Mouse (Mus musculus): ENCODE measurements around the gene Ccl17. TPM values are rescaled to one million over a fixed set of nuclear protein-coding genes. Genes with fewer than 3 reads are reported as not detected.
"Not testable (repeated sequence)": the region's sequence is repeated elsewhere in the genome, so short reads cannot be mapped to it uniquely, and the experiment has no call there.

Ccl17 gene
- polyA plus RNA-seq, 1 experiment = 0.64 TPM

DNA sequence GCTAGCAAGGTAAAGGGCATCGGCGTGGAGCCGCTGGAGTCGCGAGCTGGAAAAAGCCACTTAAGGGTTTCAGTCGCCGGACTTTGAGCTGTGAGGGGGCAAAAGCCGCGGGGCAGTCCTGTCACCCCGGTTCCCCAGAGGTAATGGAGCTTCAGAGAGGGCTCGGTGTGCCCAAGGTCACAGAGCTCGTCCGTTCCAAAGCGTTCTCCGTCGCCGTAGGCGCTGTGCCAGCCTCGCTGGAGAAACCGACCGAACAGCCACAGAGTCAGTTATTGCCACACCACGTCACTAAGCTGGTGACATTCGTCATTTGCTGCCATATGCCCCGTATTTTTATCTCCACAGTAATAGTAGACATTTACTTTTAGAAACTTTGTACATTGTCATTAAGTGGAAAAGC is 28.3 kb downstream of the Ccl17 start:
- DNase-seq = peak; percentile 89
- Histone ChIP-seq H3K36me3 (ENCODE audit: control insufficient read depth, insufficient read depth, low read length) (no peaks in the 10 kb centered on the region), H3K27ac (ENCODE audit: insufficient read depth, low read depth, low read length) (peak overlapping the region; percentile 99), H3K27me3 (replicated peaks; ENCODE audit: control insufficient read depth, insufficient read depth, low read length) (no peaks in the 10 kb centered on the region), H3K4me1 (ENCODE audit: control insufficient read depth, insufficient read depth, low read length) (peaks cover 15% of the 10 kb centered on the region), H3K4me3 (ENCODE audit: insufficient read depth, low read depth, low read length) (peak overlapping the region; percentile 89)
- no peak for TF ChIP-seq CTCF (conservative IDR thresholded peaks at IDR 0.05; ENCODE audit: insufficient read depth, insufficient read length, low read depth, low read length)
- TF ChIP-seq POLR2A (IDR thresholded peaks at IDR 0.05; ENCODE audit: low read depth, low read length) = no peak
- WGBS = under 1% methylated on average over 24 of the region's 24 CpGs

GRCm38 (mm10) chr8:94841183-94841582 is 30.9 kb downstream of the Ccl17 start:
- WGBS = 47% methylated on average over 2 of the region's 2 CpGs
- TF ChIP-seq CTCF (conservative IDR thresholded peaks at IDR 0.05; ENCODE audit: insufficient read depth, insufficient read length, low read depth, low read length) (no peak), POLR2A (IDR thresholded peaks at IDR 0.05; ENCODE audit: low read depth, low read length) (no peak)
- Histone ChIP-seq H3K4me1 (ENCODE audit: control insufficient read depth, insufficient read depth, low read length) (peaks cover 9% of the 10 kb centered on the region), H3K27me3 (replicated peaks; ENCODE audit: control insufficient read depth, insufficient read depth, low read length) (no peaks in the 10 kb centered on the region), H3K36me3 (ENCODE audit: control insufficient read depth, insufficient read depth, low read length) (0 out of 2 replicates have a peak, but pooled peaks cover 3% of the 10 kb centered on the region), H3K27ac (ENCODE audit: insufficient read depth, low read depth, low read length) (no peak overlapping the region), H3K4me3 (ENCODE audit: insufficient read depth, low read depth, low read length) (no peak overlapping the region)
- DNase-seq = no peak

GRCm38 (mm10) chr8:94850049-94850448 is 39.8 kb downstream of the Ccl17 start:
- Histone ChIP-seq H3K4me1 (ENCODE audit: control insufficient read depth, insufficient read depth, low read length) (no peaks in the 10 kb centered on the region), H3K4me3 (ENCODE audit: insufficient read depth, low read depth, low read length) (no peak overlapping the region), H3K36me3 (ENCODE audit: control insufficient read depth, insufficient read depth, low read length) (peaks cover 2% of the 10 kb centered on the region; the same call in 1 of the 2 replicates), H3K27me3 (replicated peaks; ENCODE audit: control insufficient read depth, insufficient read depth, low read length) (no peaks in the 10 kb centered on the region), H3K27ac (ENCODE audit: insufficient read depth, low read depth, low read length) (no peak overlapping the region)
- DNase-seq = no peak
- 80% methylated on average over 5 of the region's 5 CpGs for WGBS
- TF ChIP-seq CTCF (conservative IDR thresholded peaks at IDR 0.05; ENCODE audit: insufficient read depth, insufficient read length, low read depth, low read length) (no peak), POLR2A (IDR thresholded peaks at IDR 0.05; ENCODE audit: low read depth, low read length) (no peak)

GRCm38 (mm10) chr8:94854761-94855160 is 44.5 kb downstream of the Ccl17 start:
- not testable (repeated sequence) for H3K27me3 ChIP-seq (replicated peaks; ENCODE audit: control insufficient read depth, insufficient read depth, low read length); H3K27ac ChIP-seq (ENCODE audit: insufficient read depth, low read depth, low read length); H3K36me3 ChIP-seq (ENCODE audit: control insufficient read depth, insufficient read depth, low read length); DNase-seq; H3K4me1 ChIP-seq (ENCODE audit: control insufficient read depth, insufficient read depth, low read length); H3K4me3 ChIP-seq (ENCODE audit: insufficient read depth, low read depth, low read length)
- 93% methylated on average over 11 of the region's 11 CpGs for WGBS

GRCm38 (mm10) chr8:94857011-94857345 is 46.7 kb downstream of the Ccl17 start:
- 27% methylated on average over 5 of the region's 5 CpGs for WGBS
- DNase-seq = no peak
- Histone ChIP-seq H3K4me1 (ENCODE audit: control insufficient read depth, insufficient read depth, low read length) (peaks cover 4% of the 10 kb centered on the region; the same call in 1 of the 2 replicates), H3K4me3 (ENCODE audit: insufficient read depth, low read depth, low read length) (no peak overlapping the region), H3K36me3 (ENCODE audit: control insufficient read depth, insufficient read depth, low read length) (peaks cover 1% of the 10 kb centered on the region; the same call in 1 of the 2 replicates), H3K27me3 (replicated peaks; ENCODE audit: control insufficient read depth, insufficient read depth, low read length) (no peaks in the 10 kb centered on the region), H3K27ac (ENCODE audit: insufficient read depth, low read depth, low read length) (no peak overlapping the region)
- no peak for TF ChIP-seq CTCF (conservative IDR thresholded peaks at IDR 0.05; ENCODE audit: insufficient read depth, insufficient read length, low read depth, low read length)
- no peak for TF ChIP-seq POLR2A (IDR thresholded peaks at IDR 0.05; ENCODE audit: low read depth, low read length)

DNA sequence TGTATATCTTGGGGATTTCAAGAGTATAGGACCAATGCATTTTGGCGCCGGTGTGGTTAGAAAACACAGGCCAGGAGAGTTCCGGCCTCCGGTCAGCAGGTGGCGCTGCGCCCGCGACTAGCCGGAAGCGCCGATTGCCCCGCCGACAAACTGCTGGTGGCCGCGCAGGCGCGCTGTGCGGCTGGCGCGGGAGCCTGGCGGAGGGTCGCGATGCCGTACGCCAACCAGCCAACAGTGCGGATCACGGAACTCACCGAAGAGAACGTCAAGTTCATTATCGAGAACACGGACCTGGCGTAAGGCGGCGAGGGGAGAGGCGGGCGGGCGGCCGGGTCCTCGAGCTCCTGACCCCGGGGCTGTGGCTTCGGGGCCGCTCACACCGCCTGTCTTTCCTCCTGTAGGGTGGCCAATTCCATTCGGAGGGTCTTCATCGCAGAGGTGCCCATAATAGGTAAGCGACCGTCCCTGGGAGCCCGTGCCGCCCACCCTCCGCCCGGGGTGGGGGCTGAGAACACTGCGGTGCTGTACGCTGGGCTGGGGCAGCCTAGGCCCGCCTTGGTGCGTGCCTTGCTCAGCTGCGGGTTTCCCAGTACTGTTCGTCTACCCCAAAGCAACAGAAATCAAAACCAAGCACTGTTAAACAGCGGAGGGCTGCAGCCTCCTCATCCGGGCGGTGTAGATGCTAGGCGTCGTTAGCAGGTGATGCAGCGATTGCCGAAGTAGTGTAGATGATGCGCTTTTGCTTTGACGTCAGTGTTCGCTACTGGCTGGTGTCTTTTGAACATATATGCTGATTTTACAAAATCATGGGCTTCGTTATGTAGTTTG is 47.3 kb downstream of the Ccl17 start, which contains the start of gene Polr2c:
TSS of gene Polr2c (plus strand) at position 105 of the 828 bp plus-strand sequence.
- peak; percentile 93 for DNase-seq
- H3K36me3 ChIP-seq (ENCODE audit: control insufficient read depth, insufficient read depth, low read length) = peaks cover 1% of the 10 kb centered on the region; the same call in 1 of the 2 replicates
- WGBS = 1% methylated on average over 66 of the region's 68 CpGs

DNA sequence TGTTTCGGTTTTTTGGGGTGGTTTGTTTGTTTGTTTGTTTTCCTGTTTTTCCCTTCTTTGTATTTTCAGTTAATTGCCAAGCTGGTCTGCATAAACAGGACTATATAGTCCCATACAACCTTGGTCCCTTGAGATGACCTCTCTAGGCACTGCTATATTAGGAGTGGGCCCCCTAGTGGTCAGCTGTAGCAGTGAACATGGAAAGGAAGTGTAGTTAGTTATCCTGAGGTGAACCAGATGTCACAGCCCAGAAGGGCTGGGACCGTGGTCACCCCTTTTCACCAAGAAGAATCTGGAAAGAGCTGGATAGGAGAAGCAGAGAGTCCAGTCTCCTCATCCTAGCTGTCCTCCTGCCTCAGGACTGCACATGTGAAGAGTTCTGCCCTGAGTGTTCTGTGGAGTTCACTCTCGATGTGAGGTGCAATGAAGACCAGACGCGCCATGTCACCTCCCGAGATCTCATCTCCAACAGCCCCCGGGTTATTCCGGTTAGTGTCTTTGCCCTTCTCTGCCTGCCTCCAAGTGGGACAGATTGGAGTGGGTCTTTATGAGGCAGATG is 51.2 kb downstream of the Ccl17 start:
- Histone ChIP-seq H3K27ac (ENCODE audit: insufficient read depth, low read depth, low read length) (no peak overlapping the region), H3K27me3 (replicated peaks; ENCODE audit: control insufficient read depth, insufficient read depth, low read length) (no peaks in the 10 kb centered on the region), H3K36me3 (ENCODE audit: control insufficient read depth, insufficient read depth, low read length) (peaks cover 1% of the 10 kb centered on the region; the same call in 1 of the 2 replicates), H3K4me1 (ENCODE audit: control insufficient read depth, insufficient read depth, low read length) (peaks cover 4% of the 10 kb centered on the region; the same call in 1 of the 2 replicates), H3K4me3 (ENCODE audit: insufficient read depth, low read depth, low read length) (no peak overlapping the region)
- TF ChIP-seq CTCF (conservative IDR thresholded peaks at IDR 0.05; ENCODE audit: insufficient read depth, insufficient read length, low read depth, low read length) (peak; percentile 62), POLR2A (IDR thresholded peaks at IDR 0.05; ENCODE audit: low read depth, low read length) (no peak)
- WGBS = 71% methylated on average over 8 of the region's 8 CpGs
- DNase-seq = peak; percentile 81

More for the DNA sequence above, 47.3 kb downstream of the Ccl17 start, which contains the start of gene Polr2c:
- Histone ChIP-seq H3K4me1 (ENCODE audit: control insufficient read depth, insufficient read depth, low read length) (peaks cover 4% of the 10 kb centered on the region; the same call in 1 of the 2 replicates), H3K4me3 (ENCODE audit: insufficient read depth, low read depth, low read length) (peak within 1 kb of the TSS; percentile 70), H3K27ac (ENCODE audit: insufficient read depth, low read depth, low read length) (peak within 1 kb of the TSS; percentile 62; the same call in 1 of the 2 replicates), H3K27me3 (replicated peaks; ENCODE audit: control insufficient read depth, insufficient read depth, low read length) (no peaks in the 10 kb centered on the region)
- TF ChIP-seq CTCF (conservative IDR thresholded peaks at IDR 0.05; ENCODE audit: insufficient read depth, insufficient read length, low read depth, low read length) (peak; percentile 77), POLR2A (IDR thresholded peaks at IDR 0.05; ENCODE audit: low read depth, low read length) (no peak)

Other genes starting within 250 kb of the Ccl17 start
- 11.5 TPM in 2 replicates for gene Rspry1, start 208.5 kb upstream of the Ccl17 start, polyA plus RNA-seq (2012; rRNA removed)
- gene Fam192a, start 208.5 kb upstream of the Ccl17 start, polyA plus RNA-seq (2012; rRNA removed) = 18.2 and 20.9 TPM in 2 replicates
- gene Arl2bp, start 143.9 kb upstream of the Ccl17 start, polyA plus RNA-seq (2012; rRNA removed) = 76.2 and 77.2 TPM in 2 replicates
- gene Pllp, start 114.2 kb upstream of the Ccl17 start, polyA plus RNA-seq (2012; rRNA removed) = 160 and 166 TPM in 2 replicates
- 0.87 and 3.7 TPM in 2 replicates for gene Ccl22, start 64.9 kb upstream of the Ccl17 start, polyA plus RNA-seq (2012; rRNA removed)
- gene Cx3cl1, start 38.4 kb upstream of the Ccl17 start, polyA plus RNA-seq (2012; rRNA removed) = 148 and 169 TPM in 2 replicates
- 378 and 521 TPM in 2 replicates for gene Coq9, start 27.9 kb downstream of the Ccl17 start, polyA plus RNA-seq (2012; rRNA removed)
- 55.8 and 71.2 TPM in 2 replicates for gene Ciapin1, start 27.9 kb downstream of the Ccl17 start, polyA plus RNA-seq (2012; rRNA removed)
- gene Polr2c, start 47.0 kb downstream of the Ccl17 start, polyA plus RNA-seq (2012; rRNA removed) = 107 and 112 TPM in 2 replicates
- gene Dok4, start 65.9 kb downstream of the Ccl17 start, polyA plus RNA-seq (2012; rRNA removed) = 20.2 and 21.7 TPM in 2 replicates
- 5.7 and 6.8 TPM in 2 replicates for gene Ccdc102a, start 107.6 kb downstream of the Ccl17 start, polyA plus RNA-seq (2012; rRNA removed)
- 0.56 and 2.6 TPM in 2 replicates for gene Adgrg5, start 113.2 kb downstream of the Ccl17 start, polyA plus RNA-seq (2012; rRNA removed)
- 342 and 447 TPM in 2 replicates for gene Adgrg1, start 164.3 kb downstream of the Ccl17 start, polyA plus RNA-seq (2012; rRNA removed)
- 9.9 and 12.7 TPM in 2 replicates for gene Adgrg3, start 207.2 kb downstream of the Ccl17 start, polyA plus RNA-seq (2012; rRNA removed)
- gene Drc7, start 244.7 kb downstream of the Ccl17 start, polyA plus RNA-seq (2012; rRNA removed) = 0.05 and 0.10 TPM in 2 replicates

Measured in kidney, adult 2 months (tissue).